Mouse (Mus musculus): ENCODE measurements around the gene Mark1.

- no peak for TF ChIP-seq EP300 (IDR thresholded peaks at IDR 0.05; ENCODE audit: low read depth)
- TF ChIP-seq CTCF (IDR thresholded peaks at IDR 0.05; ENCODE audit: low read depth): no peak
Measured at GRCm38 (mm10) chr1:184912336-184912735, 87.0 kb downstream of the Mark1 start.
